Comparison of ENCODE assay signal across 12 mouse cellular contexts in genomic region chr16:22022122-22022521, GRCm38 (mm10). TPM values are rescaled to one million over a fixed set of nuclear protein-coding genes. Genes with fewer than 3 reads are reported as not detected.
DNase-seq lines count a peak whose midpoint lies in the region; ATAC-seq and TF ChIP-seq lines count a peak whose summit lies in the region.
"Had no signal": no experiment of that assay in that cellular context is flagged by ENCODE, and none has a peak within 500 bp of the region (broad histone marks: within the 10 kb centered on the region; RNA-seq: fewer than 3 reads in every experiment).

No protein-coding gene starts in this region.

- peak; percentile 58 for TF ChIP-seq CTCF in forebrain, postnatal 0 days (IDR thresholded peaks at IDR 0.05; ENCODE audit: low read depth)
- peak; percentile 66 for TF ChIP-seq CTCF in lung, postnatal 0 days (IDR thresholded peaks at IDR 0.05)
- peak; percentile 66 for TF ChIP-seq CTCF in stomach, postnatal 0 days (IDR thresholded peaks at IDR 0.05; ENCODE audit: low read depth)

- H3K27ac ChIP-seq in forebrain, postnatal 0 days (ENCODE audit: low read depth, low read length), result no peak overlapping the region
- H3K27ac ChIP-seq in forebrain, embryonic 13.5 days, result no peak overlapping the region
- no peak overlapping the region for H3K27ac ChIP-seq in lung, postnatal 0 days (ENCODE audit: low read length)
- H3K27ac ChIP-seq in stomach, postnatal 0 days (replicated peaks), result no peak overlapping the region
- no peak overlapping the region for H3K27ac ChIP-seq in midbrain, embryonic 11.5 days (ENCODE audit: low read depth, low read length)
- H3K27ac ChIP-seq: embryonic facial prominence, embryonic 13.5 days; heart, embryonic 13.5 days had no signal

- ATAC-seq in forebrain, postnatal 0 days, result no peak
- no peak for ATAC-seq in forebrain, embryonic 13.5 days
- ATAC-seq in lung, postnatal 0 days, result no peak
- no peak for ATAC-seq in stomach, postnatal 0 days (ENCODE audit: low FRiP score, low TSS enrichment)
- no peak for ATAC-seq in midbrain, embryonic 11.5 days (ENCODE audit: low FRiP score)
- ATAC-seq: activated CD4-positive, CD25-positive, alpha-beta regulatory T cell, adult 4 months had no signal

- 99% methylated on average over 2 of the region's 2 CpGs for WGBS in forebrain, postnatal 0 days
- 96% methylated on average over 2 of the region's 2 CpGs for WGBS in forebrain, embryonic 13.5 days
- WGBS in lung, postnatal 0 days, result 91% methylated on average over 2 of the region's 2 CpGs
- WGBS in stomach, postnatal 0 days, result 97% methylated on average over 2 of the region's 2 CpGs
- WGBS in midbrain, embryonic 11.5 days, result 100% methylated on average over 2 of the region's 2 CpGs

- no peaks in the 10 kb centered on the region for H3K27me3 ChIP-seq in forebrain, postnatal 0 days (ENCODE audit: insufficient read depth, low read length)
- no peaks in the 10 kb centered on the region for H3K27me3 ChIP-seq in forebrain, embryonic 13.5 days
- no peaks in the 10 kb centered on the region for H3K27me3 ChIP-seq in lung, postnatal 0 days (replicated peaks; ENCODE audit: insufficient read depth, low read length)
- no peaks in the 10 kb centered on the region for H3K27me3 ChIP-seq in stomach, postnatal 0 days (ENCODE audit: control insufficient read depth, insufficient read depth, low read length)
- no peaks in the 10 kb centered on the region for H3K27me3 ChIP-seq in midbrain, embryonic 11.5 days (ENCODE audit: control insufficient read depth, insufficient read depth, low read length)
- H3K27me3 ChIP-seq: embryonic facial prominence, embryonic 13.5 days; heart, embryonic 13.5 days; megakaryocyte, embryonic 14.5 days had no signal

- H3K9me3 ChIP-seq in forebrain, postnatal 0 days (ENCODE audit: low read length), result no peaks in the 10 kb centered on the region
- peaks cover 5% of the 10 kb centered on the region; the same call in 1 of the 2 replicates for H3K9me3 ChIP-seq in forebrain, embryonic 13.5 days (replicated peaks)
- peaks cover 3% of the 10 kb centered on the region; the same call in 1 of the 2 replicates for H3K9me3 ChIP-seq in lung, postnatal 0 days (ENCODE audit: low read length)
- 0 out of 2 replicates have a peak, but pooled peaks cover 2% of the 10 kb centered on the region for H3K9me3 ChIP-seq in stomach, postnatal 0 days (ENCODE audit: control insufficient read depth, low read length)
- no peaks in the 10 kb centered on the region; the same call in 1 of the 2 replicates for H3K9me3 ChIP-seq in midbrain, embryonic 11.5 days (ENCODE audit: control insufficient read depth, low read length)

- H3K4me1 ChIP-seq in forebrain, postnatal 0 days (ENCODE audit: insufficient read depth), result no peaks in the 10 kb centered on the region
- no peaks in the 10 kb centered on the region for H3K4me1 ChIP-seq in forebrain, embryonic 13.5 days
- H3K4me1 ChIP-seq in lung, postnatal 0 days (ENCODE audit: insufficient read depth, low read depth, low read length), result no peaks in the 10 kb centered on the region
- no peaks in the 10 kb centered on the region for H3K4me1 ChIP-seq in stomach, postnatal 0 days (replicated peaks; ENCODE audit: control insufficient read depth, insufficient read depth)
- no peaks in the 10 kb centered on the region for H3K4me1 ChIP-seq in midbrain, embryonic 11.5 days (ENCODE audit: control insufficient read depth, insufficient read depth, low read length)
- H3K4me1 ChIP-seq: embryonic facial prominence, embryonic 13.5 days; heart, embryonic 13.5 days; megakaryocyte, embryonic 14.5 days had no signal

- no peak for DNase-seq in forebrain, postnatal 0 days
- no peak for DNase-seq in lung, postnatal 0 days (ENCODE audit: low spot score)
- DNase-seq in lung, postnatal 25 days (ENCODE audit: low spot score), result no peak
- peak; percentile 20 for DNase-seq in T-cell, adult 2 months (ENCODE audit: low spot score)
- DNase-seq in stomach, postnatal 0 days (ENCODE audit: low spot score), result no peak
- DNase-seq in layer of hippocampus, adult 18-20 months (ENCODE audit: low spot score in 2 of 2), result no peak
- no peak for DNase-seq in midbrain, embryonic 11.5 days (ENCODE audit: low spot score, missing footprints)

- TF ChIP-seq EP300 in lung, postnatal 0 days (IDR thresholded peaks at IDR 0.05), result no peak
- no peak for TF ChIP-seq EP300 in stomach, postnatal 0 days (optimal IDR thresholded peaks at IDR 0.05)

- no peak overlapping the region for H3K4me3 ChIP-seq in forebrain, postnatal 0 days (ENCODE audit: low read depth, low read length)
- no peak overlapping the region for H3K4me3 ChIP-seq in forebrain, embryonic 13.5 days
- no peak overlapping the region for H3K4me3 ChIP-seq in lung, postnatal 0 days (ENCODE audit: low read depth, low read length)
- no peak overlapping the region for H3K4me3 ChIP-seq in stomach, postnatal 0 days (ENCODE audit: low read depth, low read length)
- no peak overlapping the region for H3K4me3 ChIP-seq in midbrain, embryonic 11.5 days (ENCODE audit: low read depth, low read length)
- H3K4me3 ChIP-seq: embryonic facial prominence, embryonic 13.5 days; heart, embryonic 13.5 days; megakaryocyte, embryonic 14.5 days had no signal

- no peak overlapping the region for H3K9ac ChIP-seq in forebrain, postnatal 0 days
- H3K9ac ChIP-seq in forebrain, embryonic 13.5 days, result no peak overlapping the region
- H3K9ac ChIP-seq in lung, postnatal 0 days (replicated peaks; ENCODE audit: low read depth), result no peak overlapping the region
- no peak overlapping the region for H3K9ac ChIP-seq in stomach, postnatal 0 days (ENCODE audit: low read length)
- no peak overlapping the region for H3K9ac ChIP-seq in midbrain, embryonic 11.5 days (ENCODE audit: low read length)
- H3K9ac ChIP-seq: embryonic facial prominence, embryonic 13.5 days; heart, embryonic 13.5 days had no signal

- no peak overlapping the region for H3K4me2 ChIP-seq in forebrain, postnatal 0 days (ENCODE audit: low read depth)
- no peak overlapping the region for H3K4me2 ChIP-seq in forebrain, embryonic 13.5 days
- no peak overlapping the region for H3K4me2 ChIP-seq in lung, postnatal 0 days (replicated peaks; ENCODE audit: low read depth, low read length)
- H3K4me2 ChIP-seq in stomach, postnatal 0 days (replicated peaks; ENCODE audit: low read depth), result no peak overlapping the region
- no peak overlapping the region for H3K4me2 ChIP-seq in midbrain, embryonic 11.5 days
- H3K4me2 ChIP-seq: embryonic facial prominence, embryonic 13.5 days; heart, embryonic 13.5 days had no signal

- peaks cover 51% of the 10 kb centered on the region for H3K36me3 ChIP-seq in forebrain, postnatal 0 days (ENCODE audit: insufficient read depth)
- peaks cover 89% of the 10 kb centered on the region for H3K36me3 ChIP-seq in forebrain, embryonic 13.5 days (ENCODE audit: poor library complexity, severe bottlenecking)
- peaks cover 10% of the 10 kb centered on the region for H3K36me3 ChIP-seq in lung, postnatal 0 days (ENCODE audit: insufficient read depth, low read length)
- H3K36me3 ChIP-seq in stomach, postnatal 0 days (ENCODE audit: control insufficient read depth, insufficient read depth, low read length), result peaks cover 7% of the 10 kb centered on the region
- peaks cover 11% of the 10 kb centered on the region for H3K36me3 ChIP-seq in midbrain, embryonic 11.5 days (ENCODE audit: control insufficient read depth, insufficient read depth, low read length)

RNA-seq across cellular contexts. Expression of gene Senp2, which starts 12.8 kb away (rescaled TPM):
- total RNA-seq in forebrain, postnatal 0 days (2014; rRNA removed), result 37.1 and 49.1 TPM in 2 replicates
- 28.0 and 42.1 TPM in 2 replicates for polyA plus RNA-seq in forebrain, postnatal 0 days (2015; fragmentation: Nextera tagmentation; extraction: Ambion mirVana)
- 50.7 and 54.0 TPM in 2 replicates for polyA plus RNA-seq in forebrain, embryonic 13.5 days (2015; fragmentation: Nextera tagmentation; extraction: Ambion mirVana)
- polyA plus RNA-seq in lung, postnatal 0 days (2015; fragmentation: Nextera tagmentation; extraction: Ambion mirVana), result 29.6 and 30.2 TPM in 2 replicates
- 18.8 and 19.2 TPM in 2 replicates for polyA plus RNA-seq in stomach, postnatal 0 days (2015; fragmentation: Nextera tagmentation; extraction: Ambion mirVana)
- 10 to 100 TPM; 82.8 to 88.4 TPM for total RNA-seq in layer of hippocampus, adult 18-20 months (2021)
- 62.8 and 73.1 TPM in 2 replicates for polyA plus RNA-seq in midbrain, embryonic 11.5 days (2014; fragmentation: Nextera tagmentation; extraction: Ambion mirVana)

RNA-seq across cellular contexts. Expression of gene Liph, which starts 26.7 kb away (rescaled TPM):
- 0.43 and 1.8 TPM in 2 replicates for total RNA-seq in forebrain, postnatal 0 days (2014; rRNA removed)
- 0.64 and 0.91 TPM in 2 replicates for polyA plus RNA-seq in forebrain, postnatal 0 days (2015; fragmentation: Nextera tagmentation; extraction: Ambion mirVana)
- polyA plus RNA-seq in forebrain, embryonic 13.5 days (2015; fragmentation: Nextera tagmentation; extraction: Ambion mirVana), result 0.22 and 0.30 TPM in 2 replicates
- polyA plus RNA-seq in lung, postnatal 0 days (2015; fragmentation: Nextera tagmentation; extraction: Ambion mirVana), result 30.4 and 31.0 TPM in 2 replicates
- polyA plus RNA-seq in stomach, postnatal 0 days (2015; fragmentation: Nextera tagmentation; extraction: Ambion mirVana), result 34.6 and 35.2 TPM in 2 replicates
- under 1 TPM; 0.20 to 0.30 TPM for total RNA-seq in layer of hippocampus, adult 18-20 months (2021)
- 0.05 and 0.12 TPM in 2 replicates for polyA plus RNA-seq in midbrain, embryonic 11.5 days (2014; fragmentation: Nextera tagmentation; extraction: Ambion mirVana)

Comparison
In these comparisons a context has a peak if more than half of its experiments do, and no peak if none do; other contexts are left out.
1. RNA of gene Liph, which starts 26.7 kb away (polyA plus RNA-seq): 34.6 to 35.2 TPM in stomach, postnatal 0 days and 30.4 to 31.0 TPM in lung, postnatal 0 days; 0.64 to 0.91 TPM in forebrain, postnatal 0 days, 0.22 to 0.30 TPM in forebrain, embryonic 13.5 days and 0.05 to 0.12 TPM in midbrain, embryonic 11.5 days; every median in the first group is over 10 times any median in the second.
2. Peak in every context shown above with its lines, with median percentiles within 50 percentile points of each other: CTCF ChIP-seq.